Mouse (Mus musculus) midbrain, embryonic 16.5 days (tissue): ENCODE measurements at regions not wholly inside any gene's neighbourhood (a gene's known extent, or its start where the extent isn't known, plus 50 kb on each side); places are given as distances from the start of the nearest gene placed in this dataset.
A peak's percentile ranks its signal among the peaks of the same experiment; 100 is the strongest.

Experiments used
- ATAC-seq: fragments of 200-750 bp; cut with Nextera tagmentation; 2 replicates; pipeline ENCODE4 v1.8.0; 2017; ENCODE audit warnings: moderate TSS enrichment
- H3K27ac ChIP-seq: fragments of 300-500 bp; sonication (generic); 2 replicates; pipeline ENCODE4 v1.5.1; 2014; ENCODE audit warnings: mild to moderate bottlenecking, low read length, mixed read lengths
- H3K27me3 ChIP-seq: fragments of 300-500 bp; sonication (generic); 2 replicates; pipeline ENCODE4 v1.6.1; 2014; ENCODE audit warnings: low read depth, low read length, mixed read lengths; ENCODE audit not compliant: control insufficient read depth, insufficient read depth
- H3K36me3 ChIP-seq: fragments of 300-500 bp; sonication (generic); 2 replicates; pipeline ENCODE4 v1.6.1; 2014; ENCODE audit warnings: mild to moderate bottlenecking, low read length, moderate library complexity, mixed read lengths; ENCODE audit not compliant: control insufficient read depth, insufficient read depth
- H3K4me1 ChIP-seq: fragments of 300-500 bp; sonication (generic); 2 replicates; pipeline ENCODE4 v1.6.1; 2014; ENCODE audit warnings: mild to moderate bottlenecking, low read length, mixed read lengths; ENCODE audit not compliant: control insufficient read depth, insufficient read depth
- H3K4me2 ChIP-seq: fragments of 300-500 bp; sonication (generic); 2 replicates; pipeline ENCODE4 v1.6.1; 2014; ENCODE audit warnings: mild to moderate bottlenecking, low read length, mixed read lengths
- H3K4me3 ChIP-seq: fragments of 300-500 bp; sonication (generic); 2 replicates; pipeline ENCODE4 v1.5.1; 2014; ENCODE audit warnings: low read depth, mild to moderate bottlenecking, low read length, moderate library complexity, mixed read lengths
- H3K9ac ChIP-seq: fragments of 300-500 bp; sonication (generic); 2 replicates; pipeline ENCODE4 v1.6.1; 2014; ENCODE audit warnings: low read depth, low read length, mixed read lengths
- H3K9me3 ChIP-seq: fragments of 300-500 bp; sonication (generic); replicated peaks from 2 replicates; pipeline ENCODE4 v1.6.1; 2014; ENCODE audit warnings: mild to moderate bottlenecking, low read length, mixed read lengths; ENCODE audit not compliant: control insufficient read depth, poor library complexity, severe bottlenecking
- WGBS: fragments of 180-500 bp; shearing (Covaris S2); extraction: QIAGEN DNeasy Blood & Tissue Kit; methylation state at CpG from one replicate; pipeline ENCODE4 v1.1.7; 2014; 5-methylcytosine and 5-hydroxymethylcytosine counted together

- no peak overlapping the region for H3K27ac ChIP-seq
- no peak overlapping the region for H3K9ac ChIP-seq
- no peak for ATAC-seq
- H3K36me3 ChIP-seq: no peaks in the 10 kb centered on the region
- no peak overlapping the region for H3K4me2 ChIP-seq
- WGBS: 48% methylated on average over 5 of the region's 5 CpGs
- no peaks in the 10 kb centered on the region for H3K27me3 ChIP-seq
- peaks cover 5% of the 10 kb centered on the region; the same call in 1 of the 2 replicates for H3K9me3 ChIP-seq
- no peak overlapping the region for H3K4me3 ChIP-seq
- H3K4me1 ChIP-seq: no peaks in the 10 kb centered on the region
Observed at GRCm38 (mm10) chr12:54577235-54577634, 79.1 kb downstream of the Sptssa start.

- no peak for ATAC-seq
- no peak overlapping the region for H3K4me2 ChIP-seq
- WGBS: 81% methylated on average over 3 of the region's 3 CpGs
Observed at GRCm38 (mm10) chr12:54576821-54577220, 79.6 kb downstream of the Sptssa start.

GRCm38 (mm10) chr12:54572866-54573265, 83.5 kb downstream of the Sptssa start:
- H3K4me1 ChIP-seq: no peaks in the 10 kb centered on the region
- H3K27ac ChIP-seq: no peak overlapping the region
- 0 out of 2 replicates have a peak, but pooled peaks cover 2% of the 10 kb centered on the region for H3K9me3 ChIP-seq
- H3K9ac ChIP-seq: no peak overlapping the region
- no peaks in the 10 kb centered on the region for H3K36me3 ChIP-seq
- no peak for ATAC-seq
- 86% methylated on average over 8 of the region's 8 CpGs for WGBS
- H3K4me2 ChIP-seq: no peak overlapping the region
- no peak overlapping the region for H3K4me3 ChIP-seq
- H3K27me3 ChIP-seq: no peaks in the 10 kb centered on the region

More at GRCm38 (mm10) chr12:54576821-54577220, 79.6 kb downstream of the Sptssa start:
- Histone ChIP-seq H3K4me3 (no peak overlapping the region), H3K27ac (no peak overlapping the region), H3K27me3 (no peaks in the 10 kb centered on the region), H3K9ac (no peak overlapping the region), H3K9me3 (peaks cover 5% of the 10 kb centered on the region; the same call in 1 of the 2 replicates), H3K4me1 (no peaks in the 10 kb centered on the region), H3K36me3 (no peaks in the 10 kb centered on the region)

GRCm38 (mm10) chr12:54568078-54568931, 88.1 kb downstream of the Sptssa start:
- no peaks in the 10 kb centered on the region for H3K36me3 ChIP-seq
- no peak overlapping the region for H3K4me3 ChIP-seq
- no peaks in the 10 kb centered on the region for H3K4me1 ChIP-seq
- H3K9me3 ChIP-seq: 0 out of 2 replicates have a peak, but pooled peaks cover 2% of the 10 kb centered on the region
- no peaks in the 10 kb centered on the region for H3K27me3 ChIP-seq
- no peak overlapping the region for H3K9ac ChIP-seq
- no peak overlapping the region for H3K27ac ChIP-seq
- WGBS: 75% methylated on average over 6 of the region's 6 CpGs
- no peak overlapping the region for H3K4me2 ChIP-seq
- ATAC-seq: no peak

- 87% methylated on average over 3 of the region's 3 CpGs for WGBS
- no peak overlapping the region for H3K27ac ChIP-seq
- no peak overlapping the region for H3K9ac ChIP-seq
- no peak overlapping the region for H3K4me2 ChIP-seq
- H3K36me3 ChIP-seq: no peaks in the 10 kb centered on the region
- H3K27me3 ChIP-seq: no peaks in the 10 kb centered on the region
- no peak overlapping the region for H3K4me3 ChIP-seq
- no peak for ATAC-seq
- no peaks in the 10 kb centered on the region for H3K4me1 ChIP-seq
- 0 out of 2 replicates have a peak, but pooled peaks cover 2% of the 10 kb centered on the region for H3K9me3 ChIP-seq
Observed at GRCm38 (mm10) chr12:54567426-54567790, 89.0 kb downstream of the Sptssa start.

- WGBS: 92% methylated on average over 23 of the region's 23 CpGs
- Histone ChIP-seq H3K4me1 (no peaks in the 10 kb centered on the region), H3K9ac (no peak overlapping the region), H3K4me2 (no peak overlapping the region), H3K9me3 (0 out of 2 replicates have a peak, but pooled peaks cover 1% of the 10 kb centered on the region), H3K36me3 (no peaks in the 10 kb centered on the region), H3K27me3 (no peaks in the 10 kb centered on the region), H3K27ac (no peak overlapping the region), H3K4me3 (no peak overlapping the region)
- ATAC-seq: no peak
Observed at GRCm38 (mm10) chr12:54566532-54567425, 89.6 kb downstream of the Sptssa start.

GRCm38 (mm10) chr12:54561981-54562380, 94.4 kb downstream of the Sptssa start:
- Histone ChIP-seq H3K4me1 (no peaks in the 10 kb centered on the region), H3K9ac (no peak overlapping the region), H3K4me3 (no peak overlapping the region), H3K4me2 (no peak overlapping the region), H3K27me3 (no peaks in the 10 kb centered on the region), H3K27ac (no peak overlapping the region), H3K36me3 (no peaks in the 10 kb centered on the region), H3K9me3 (no peaks in the 10 kb centered on the region)
- ATAC-seq: no peak
- WGBS: 89% methylated on average over 4 of the region's 4 CpGs

GRCm38 (mm10) chr12:54558106-54558505, 98.3 kb downstream of the Sptssa start:
- Histone ChIP-seq H3K4me2 (no peak overlapping the region), H3K27me3 (no peaks in the 10 kb centered on the region), H3K4me1 (no peaks in the 10 kb centered on the region), H3K4me3 (no peak overlapping the region), H3K27ac (no peak overlapping the region), H3K9me3 (no peaks in the 10 kb centered on the region), H3K36me3 (no peaks in the 10 kb centered on the region), H3K9ac (no peak overlapping the region)
- WGBS: 45% methylated on average over 2 of the region's 2 CpGs
- ATAC-seq: peak; percentile 86

- Histone ChIP-seq H3K4me3 (no peak overlapping the region), H3K36me3 (no peaks in the 10 kb centered on the region), H3K4me1 (peaks cover 6% of the 10 kb centered on the region), H3K27me3 (no peaks in the 10 kb centered on the region), H3K27ac (no peak overlapping the region), H3K9ac (no peak overlapping the region), H3K4me2 (no peak overlapping the region), H3K9me3 (no peaks in the 10 kb centered on the region)
- ATAC-seq: no peak
- 94% methylated on average over 9 of the region's 9 CpGs for WGBS
Observed at GRCm38 (mm10) chr12:54549659-54550058, 106.7 kb downstream of the Sptssa start.
